In the genomic region with DNA sequence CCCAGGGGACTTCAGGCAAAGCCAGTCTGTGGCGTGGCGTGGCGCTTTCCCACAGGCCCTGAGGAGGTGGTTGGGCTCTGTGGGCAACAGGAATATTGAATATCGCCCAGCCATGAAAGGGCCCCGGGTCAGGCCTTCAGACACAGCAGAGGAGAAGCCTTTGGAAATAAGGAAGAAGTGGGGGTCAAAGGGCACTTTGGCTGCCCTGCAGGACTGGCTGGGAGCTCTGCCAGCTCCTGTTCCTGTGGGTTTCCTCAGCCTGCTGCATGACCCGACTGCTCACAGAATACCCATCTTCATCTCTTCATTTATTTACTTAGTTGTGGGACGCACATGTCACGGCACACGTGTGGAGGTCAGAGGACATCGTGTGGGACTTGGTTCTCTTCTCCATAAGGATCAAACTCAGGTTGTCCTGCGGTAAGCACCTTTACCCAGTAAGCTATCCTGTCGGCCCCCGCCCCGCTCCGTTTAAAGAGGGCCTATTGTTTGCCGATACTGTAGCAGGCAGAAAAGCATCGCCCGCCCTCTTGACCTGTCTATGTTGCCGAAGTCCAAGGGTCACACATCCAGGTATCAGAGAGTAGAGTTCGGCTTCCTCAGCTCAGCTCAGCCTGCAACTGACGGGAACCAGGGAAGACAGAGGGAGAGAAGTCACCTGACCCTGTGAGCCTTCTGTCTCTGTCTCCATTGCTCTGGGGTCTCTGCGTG, we compare ENCODE assay signal across 17 mouse cellular contexts. TPM values are rescaled to one million over a fixed set of nuclear protein-coding genes. Genes with fewer than 3 reads are reported as not detected.
A peak's percentile ranks its signal among the peaks of the same experiment; 100 is the strongest.
DNase-seq lines count a peak whose midpoint lies in the region; ATAC-seq and TF ChIP-seq lines count a peak whose summit lies in the region.
"Had no signal": no experiment of that assay in that cellular context is flagged by ENCODE, and none has a peak within 500 bp of the region (broad histone marks: within the 10 kb centered on the region; RNA-seq: fewer than 3 reads in every experiment).

No protein-coding gene starts in this region.

- H3K36me3 ChIP-seq in stomach, embryonic 15.5 days: no peaks in the 10 kb centered on the region
- no peaks in the 10 kb centered on the region for H3K36me3 ChIP-seq in stomach, postnatal 0 days (ENCODE audit: control insufficient read depth, insufficient read depth, low read length)
- H3K36me3 ChIP-seq in liver, adult 2 months (ENCODE audit: control insufficient read depth, insufficient read depth, low read length): no peaks in the 10 kb centered on the region
- no peaks in the 10 kb centered on the region for H3K36me3 ChIP-seq in heart, adult 2 months (ENCODE audit: control insufficient read depth, insufficient read depth, low read length)
- H3K36me3 ChIP-seq: heart, embryonic 15.5 days; hindbrain, embryonic 15.5 days; lung, embryonic 15.5 days had no signal

- H3K79me2 ChIP-seq in liver, adult 2 months (ENCODE audit: control insufficient read depth, insufficient read depth, low read length): no peaks in the 10 kb centered on the region
- no peaks in the 10 kb centered on the region for H3K79me2 ChIP-seq in heart, adult 2 months (replicated peaks; ENCODE audit: control insufficient read depth, insufficient read depth, low read length)

- no peak overlapping the region for H3K4me3 ChIP-seq in stomach, embryonic 15.5 days (replicated peaks)
- H3K4me3 ChIP-seq in stomach, postnatal 0 days (ENCODE audit: low read depth, low read length): no peak overlapping the region
- H3K4me3 ChIP-seq in liver, adult 2 months (ENCODE audit: insufficient read depth, low read depth, low read length): no peak overlapping the region
- H3K4me3 ChIP-seq in heart, adult 2 months: no peak overlapping the region
- H3K4me3 ChIP-seq: heart, embryonic 15.5 days; hindbrain, embryonic 15.5 days; lung, embryonic 15.5 days had no signal

- no peak for TF ChIP-seq POLR2A in liver, adult 2 months (IDR thresholded peaks at IDR 0.05; ENCODE audit: extremely low read depth, insufficient read depth, low read length)
- no peak for TF ChIP-seq POLR2A in heart, adult 2 months (IDR thresholded peaks at IDR 0.05; ENCODE audit: insufficient read depth, low read depth, low read length)

- H3K27ac ChIP-seq in stomach, embryonic 15.5 days: no peak overlapping the region
- H3K27ac ChIP-seq in stomach, postnatal 0 days (replicated peaks): no peak overlapping the region
- no peak overlapping the region for H3K27ac ChIP-seq in liver, adult 2 months (replicated peaks; ENCODE audit: insufficient read depth, low read depth, low read length)
- H3K27ac ChIP-seq in heart, adult 2 months: no peak overlapping the region
- H3K27ac ChIP-seq: heart, embryonic 15.5 days; hindbrain, embryonic 15.5 days; lung, embryonic 15.5 days had no signal

- no peak for TF ChIP-seq EP300 in stomach, postnatal 0 days (optimal IDR thresholded peaks at IDR 0.05)
- no peak for TF ChIP-seq EP300 in heart, adult 2 months (IDR thresholded peaks at IDR 0.05; ENCODE audit: insufficient read depth, low read depth, low read length)

- no peak overlapping the region for H3K4me2 ChIP-seq in stomach, embryonic 15.5 days
- H3K4me2 ChIP-seq in stomach, postnatal 0 days (replicated peaks; ENCODE audit: low read depth): no peak overlapping the region
- H3K4me2 ChIP-seq: heart, embryonic 15.5 days; hindbrain, embryonic 15.5 days; lung, embryonic 15.5 days had no signal

- intact Hi-C loops in heart, adult 2 months (cut with DNase I): no loop called here

- WGBS in stomach, embryonic 15.5 days: 66% methylated on average over 22 of the region's 22 CpGs
- WGBS in stomach, postnatal 0 days: 58% methylated on average over 22 of the region's 22 CpGs
- WGBS in liver, adult 2 months: 30% methylated on average over 22 of the region's 22 CpGs
- WGBS in heart, adult 2 months: 59% methylated on average over 22 of the region's 22 CpGs

- DNase-seq in stomach, postnatal 0 days (ENCODE audit: low spot score): no peak
- DNase-seq in kidney, adult 8-10 months: peak; percentile 77 to 82
- DNase-seq in liver, adult 2 months (ENCODE audit: extremely low read depth, low read depth, low spot score): peak; percentile 67
- peak; percentile 90 for DNase-seq in yolk sac, embryonic 10.5 days (ENCODE audit: low spot score)
- no peak for DNase-seq in gastrocnemius, postnatal 25 days
- DNase-seq in heart, adult 2 months: no peak
- no peak for DNase-seq in right cerebral cortex, postnatal 14 days
- DNase-seq: adrenal gland, adult 8-10 months; cerebellum, adult 9-11 months; layer of hippocampus, adult 9-11 months; right cerebral cortex, postnatal 4 days; thymus, postnatal 36 days had no signal

- no peak for TF ChIP-seq CTCF in stomach, postnatal 0 days (IDR thresholded peaks at IDR 0.05; ENCODE audit: low read depth)
- no peak for TF ChIP-seq CTCF in liver, adult 2 months (IDR thresholded peaks at IDR 0.05; ENCODE audit: low read depth, low read length)
- TF ChIP-seq CTCF in heart, adult 2 months (IDR thresholded peaks at IDR 0.05): no peak

- 0 out of 2 replicates have a peak, but pooled peaks have one; percentile 21 for ATAC-seq in stomach, embryonic 15.5 days (ENCODE audit: insufficient read depth, low FRiP score, low read depth)
- no peak for ATAC-seq in stomach, postnatal 0 days (ENCODE audit: low FRiP score, low TSS enrichment)

- no peaks in the 10 kb centered on the region for H3K9me3 ChIP-seq in stomach, embryonic 15.5 days
- no peaks in the 10 kb centered on the region for H3K9me3 ChIP-seq in stomach, postnatal 0 days (ENCODE audit: control insufficient read depth, low read length)
- H3K9me3 ChIP-seq: heart, embryonic 15.5 days; hindbrain, embryonic 15.5 days; lung, embryonic 15.5 days had no signal

- H3K4me1 ChIP-seq in stomach, embryonic 15.5 days: peaks cover 11% of the 10 kb centered on the region; the same call in 1 of the 2 replicates
- H3K4me1 ChIP-seq in stomach, postnatal 0 days (replicated peaks; ENCODE audit: control insufficient read depth, insufficient read depth): no peaks in the 10 kb centered on the region
- peaks cover 6% of the 10 kb centered on the region for H3K4me1 ChIP-seq in liver, adult 2 months (ENCODE audit: control insufficient read depth, insufficient read depth, low read length)
- no peaks in the 10 kb centered on the region for H3K4me1 ChIP-seq in heart, adult 2 months (ENCODE audit: control insufficient read depth, insufficient read depth, low read length)

- H3K27me3 ChIP-seq in stomach, embryonic 15.5 days (replicated peaks): no peaks in the 10 kb centered on the region
- no peaks in the 10 kb centered on the region for H3K27me3 ChIP-seq in stomach, postnatal 0 days (ENCODE audit: control insufficient read depth, insufficient read depth, low read length)
- H3K27me3 ChIP-seq in liver, adult 2 months (ENCODE audit: control insufficient read depth, insufficient read depth, low read length): no peaks in the 10 kb centered on the region
- H3K27me3 ChIP-seq in heart, adult 2 months (ENCODE audit: control insufficient read depth, insufficient read depth, low read length): no peaks in the 10 kb centered on the region
- H3K27me3 ChIP-seq: CH12.LX; heart, embryonic 15.5 days; hindbrain, embryonic 15.5 days; lung, embryonic 15.5 days had no signal

- H3K9ac ChIP-seq in stomach, embryonic 15.5 days: no peak overlapping the region
- no peak overlapping the region for H3K9ac ChIP-seq in stomach, postnatal 0 days (ENCODE audit: low read length)
- no peak overlapping the region for H3K9ac ChIP-seq in liver, adult 2 months (ENCODE audit: low read depth, low read length)
- H3K9ac ChIP-seq in heart, adult 2 months (ENCODE audit: low read depth, low read length): no peak overlapping the region
- H3K9ac ChIP-seq: heart, embryonic 15.5 days; hindbrain, embryonic 15.5 days; lung, embryonic 15.5 days had no signal

RNA-seq across cellular contexts. Expression of a gene that starts 59.0 kb away (rescaled TPM):
- 10.2 and 10.5 TPM in 2 replicates for polyA plus RNA-seq in stomach, embryonic 15.5 days (2015; fragmentation: Nextera tagmentation; extraction: Ambion mirVana)
- 5.2 and 6.0 TPM in 2 replicates for polyA plus RNA-seq in stomach, postnatal 0 days (2015; fragmentation: Nextera tagmentation; extraction: Ambion mirVana)
- total RNA-seq in liver, adult 2 months (2014; rRNA removed): 1.4 and 6.4 TPM in 2 replicates
- 4.6 and 6.8 TPM in 2 replicates for polyA plus RNA-seq in liver, adult 2 months (2012; rRNA removed)
- total RNA-seq in gastrocnemius, postnatal 25 days (2021): 10 to 100 TPM; 15.2 to 16.7 TPM
- total RNA-seq in heart, adult 2 months (2021): 10 to 100 TPM; 29.6 to 30.7 TPM
- polyA plus RNA-seq in heart, adult 2 months (2012; rRNA removed): 7.4 and 11.2 TPM in 2 replicates

Comparison
In these comparisons a context has a peak if more than half of its experiments do, and no peak if none do; other contexts are left out.
1. DNase-seq: peak in kidney, adult 8-10 months (2 of 2), liver, adult 2 months (single experiment) and yolk sac, embryonic 10.5 days (single experiment); none in stomach, postnatal 0 days (single experiment), gastrocnemius, postnatal 25 days (single experiment), heart, adult 2 months (0 of 2) and right cerebral cortex, postnatal 14 days (single experiment).